In the genomic region with DNA sequence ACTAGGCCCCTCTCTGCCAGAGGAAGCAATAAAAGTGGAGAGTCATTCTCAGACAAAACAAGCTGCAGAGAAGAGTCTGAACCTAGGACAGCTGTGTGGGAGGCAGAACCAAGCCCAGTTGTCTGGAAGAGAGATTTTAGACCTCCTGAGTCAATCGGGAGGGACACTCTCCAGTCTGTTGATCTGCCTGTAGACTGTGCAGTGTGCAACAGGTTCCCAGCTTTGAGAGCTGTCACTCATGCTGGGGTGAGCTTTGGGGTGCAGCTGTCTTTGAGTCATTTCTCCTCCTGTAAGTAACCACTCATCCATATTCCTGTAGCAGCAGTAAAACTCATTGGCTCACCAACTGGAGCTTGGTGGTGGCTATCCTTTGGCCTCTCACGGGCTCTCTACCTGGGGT, we compare ENCODE assay signal across 24 mouse cellular contexts. TPM values are rescaled to one million over a fixed set of nuclear protein-coding genes. Genes with fewer than 3 reads are reported as not detected.
DNase-seq lines count a peak whose midpoint lies in the region; ATAC-seq and TF ChIP-seq lines count a peak whose summit lies in the region.
"Had no signal": no experiment of that assay in that cellular context is flagged by ENCODE, and none has a peak within 500 bp of the region (broad histone marks: within the 10 kb centered on the region; RNA-seq: fewer than 3 reads in every experiment).

No protein-coding gene starts in this region.

- no peaks in the 10 kb centered on the region for H3K9me3 ChIP-seq in heart, embryonic 10.5 days
- H3K9me3 ChIP-seq in kidney, postnatal 0 days (replicated peaks; ENCODE audit: low read length), result no peaks in the 10 kb centered on the region
- H3K9me3 ChIP-seq in limb, embryonic 14.5 days (ENCODE audit: control insufficient read depth, low read length), result no peaks in the 10 kb centered on the region
- H3K9me3 ChIP-seq in intestine, embryonic 15.5 days, result no peaks in the 10 kb centered on the region
- H3K9me3 ChIP-seq: embryonic facial prominence, embryonic 15.5 days; forebrain, embryonic 10.5 days; forebrain, embryonic 12.5 days had no signal

- ATAC-seq in kidney, postnatal 0 days (replicated peaks; ENCODE audit: low FRiP score, low read depth), result no peak
- ATAC-seq in limb, embryonic 14.5 days (ENCODE audit: low FRiP score, low read depth), result peak; percentile 53; the same call in 1 of the 2 replicates
- no peak for ATAC-seq in intestine, embryonic 15.5 days
- ATAC-seq: forebrain, embryonic 14.5 days; forebrain, embryonic 16.5 days had no signal

- H3K4me3 ChIP-seq in heart, embryonic 10.5 days, result no peak overlapping the region
- H3K4me3 ChIP-seq in kidney, postnatal 0 days (replicated peaks; ENCODE audit: low read depth, low read length), result no peak overlapping the region
- no peak overlapping the region for H3K4me3 ChIP-seq in limb, embryonic 14.5 days (replicated peaks; ENCODE audit: low read length)
- H3K4me3 ChIP-seq in intestine, embryonic 15.5 days (replicated peaks), result no peak overlapping the region
- H3K4me3 ChIP-seq: embryonic facial prominence, embryonic 12.5 days; embryonic facial prominence, embryonic 15.5 days; erythroblast, embryonic 14.5 days; forebrain, embryonic 10.5 days; forebrain, embryonic 12.5 days had no signal

- peak; percentile 37 for DNase-seq in heart, adult 11 months
- no peak for DNase-seq in heart, embryonic 10.5 days (ENCODE audit: low spot score)
- peak; percentile 3 for DNase-seq in kidney, postnatal 0 days (ENCODE audit: low spot score)
- DNase-seq in kidney, adult 8-10 months, result no peak
- DNase-seq in limb, embryonic 14.5 days (ENCODE audit: low spot score), result no peak
- DNase-seq: adrenal gland, adult 2 months; adrenal gland, postnatal 10 days; adrenal gland, postnatal 25 days; cerebellum, adult 11 months; cerebellum, adult 18-20 months; cerebellum, adult 8-10 months; cerebellum, adult 9-11 months; cerebellum, postnatal 14 days; cerebellum, postnatal 36 days; embryo, embryonic 11 days had no signal

- H3K4me1 ChIP-seq in heart, embryonic 10.5 days, result peaks cover 4% of the 10 kb centered on the region; the same call in 1 of the 2 replicates
- no peaks in the 10 kb centered on the region for H3K4me1 ChIP-seq in kidney, postnatal 0 days (replicated peaks; ENCODE audit: insufficient read depth, low read length)
- H3K4me1 ChIP-seq in limb, embryonic 14.5 days (ENCODE audit: control insufficient read depth, insufficient read depth, low read length), result no peaks in the 10 kb centered on the region
- H3K4me1 ChIP-seq in intestine, embryonic 15.5 days (replicated peaks), result no peaks in the 10 kb centered on the region
- H3K4me1 ChIP-seq: embryonic facial prominence, embryonic 12.5 days; embryonic facial prominence, embryonic 15.5 days had no signal

- H3K4me2 ChIP-seq in kidney, postnatal 0 days (ENCODE audit: low read length), result no peak overlapping the region
- H3K4me2 ChIP-seq in limb, embryonic 14.5 days (replicated peaks; ENCODE audit: low read depth, low read length, severe bottlenecking), result no peak overlapping the region
- no peak overlapping the region for H3K4me2 ChIP-seq in intestine, embryonic 15.5 days (replicated peaks)
- H3K4me2 ChIP-seq: embryonic facial prominence, embryonic 12.5 days; embryonic facial prominence, embryonic 15.5 days; forebrain, embryonic 12.5 days had no signal

- no peak overlapping the region for H3K27ac ChIP-seq in heart, embryonic 10.5 days
- no peak overlapping the region for H3K27ac ChIP-seq in kidney, postnatal 0 days
- H3K27ac ChIP-seq in limb, embryonic 14.5 days (replicated peaks; ENCODE audit: low read depth, low read length), result no peak overlapping the region
- no peak overlapping the region for H3K27ac ChIP-seq in intestine, embryonic 15.5 days
- H3K27ac ChIP-seq: embryonic facial prominence, embryonic 12.5 days; embryonic facial prominence, embryonic 15.5 days; forebrain, embryonic 10.5 days; forebrain, embryonic 12.5 days had no signal

- WGBS in heart, embryonic 10.5 days, result 75% methylated on average over 2 of the region's 2 CpGs
- WGBS in kidney, postnatal 0 days, result 55% methylated on average over 2 of the region's 2 CpGs
- WGBS in limb, embryonic 14.5 days, result 68% methylated on average over 2 of the region's 2 CpGs
- 88% methylated on average over 2 of the region's 2 CpGs for WGBS in intestine, embryonic 15.5 days

- no peaks in the 10 kb centered on the region for H3K36me3 ChIP-seq in heart, embryonic 10.5 days
- H3K36me3 ChIP-seq in kidney, postnatal 0 days (ENCODE audit: insufficient read depth, low read length), result no peaks in the 10 kb centered on the region
- no peaks in the 10 kb centered on the region for H3K36me3 ChIP-seq in limb, embryonic 14.5 days (ENCODE audit: control insufficient read depth, insufficient read depth, low read length)
- H3K36me3 ChIP-seq in intestine, embryonic 15.5 days, result no peaks in the 10 kb centered on the region
- H3K36me3 ChIP-seq: embryonic facial prominence, embryonic 12.5 days; embryonic facial prominence, embryonic 15.5 days; forebrain, embryonic 10.5 days; forebrain, embryonic 12.5 days had no signal

- H3K27me3 ChIP-seq in heart, embryonic 10.5 days (ENCODE audit: insufficient read depth, poor library complexity, severe bottlenecking), result no peaks in the 10 kb centered on the region
- H3K27me3 ChIP-seq in kidney, postnatal 0 days (ENCODE audit: insufficient read depth, low read length), result no peaks in the 10 kb centered on the region
- H3K27me3 ChIP-seq in limb, embryonic 14.5 days (ENCODE audit: control insufficient read depth, insufficient read depth, low read length), result no peaks in the 10 kb centered on the region
- H3K27me3 ChIP-seq in intestine, embryonic 15.5 days (replicated peaks), result no peaks in the 10 kb centered on the region
- H3K27me3 ChIP-seq: embryonic facial prominence, embryonic 12.5 days; embryonic facial prominence, embryonic 15.5 days; forebrain, embryonic 12.5 days had no signal

- no peak for TF ChIP-seq POLR2A in limb, embryonic 14.5 days (IDR thresholded peaks at IDR 0.05; ENCODE audit: borderline replicate concordance, extremely low read depth, insufficient read depth, insufficient read length)

- TF ChIP-seq CTCF in kidney, postnatal 0 days (IDR thresholded peaks at IDR 0.05; ENCODE audit: low read depth), result no peak

- H3K9ac ChIP-seq in kidney, postnatal 0 days (ENCODE audit: low read depth, low read length), result no peak overlapping the region
- H3K9ac ChIP-seq in limb, embryonic 14.5 days (ENCODE audit: low read depth, low read length, severe bottlenecking), result no peak overlapping the region
- no peak overlapping the region for H3K9ac ChIP-seq in intestine, embryonic 15.5 days
- H3K9ac ChIP-seq: embryonic facial prominence, embryonic 12.5 days; embryonic facial prominence, embryonic 15.5 days; forebrain, embryonic 12.5 days had no signal

RNA-seq across cellular contexts. Expression of gene Prokr2, which starts 33.2 kb away (rescaled TPM):
- 2.3 and 2.8 TPM in 2 replicates for polyA plus RNA-seq in heart, embryonic 10.5 days (2016; fragmentation: Nextera tagmentation; extraction: Ambion mirVana)
- 0.08 and 0.18 TPM in 2 replicates for polyA plus RNA-seq in kidney, postnatal 0 days (2015; fragmentation: Nextera tagmentation; extraction: Ambion mirVana)
- polyA plus RNA-seq in limb, embryonic 14.5 days (2012; rRNA removed), result 1.4 and 2.5 TPM in 2 replicates
- polyA plus RNA-seq in limb, embryonic 14.5 days (2014; fragmentation: Nextera tagmentation; extraction: Ambion mirVana), result 3.1 and 4.0 TPM in 2 replicates
- 0.21 and 0.34 TPM in 2 replicates for polyA plus RNA-seq in intestine, embryonic 15.5 days (2015; fragmentation: Nextera tagmentation; extraction: Ambion mirVana)
- polyA plus RNA-seq: adrenal gland, adult 2 months; C2C12; erythroblast, embryonic 14.5 days had no signal

Comparison
In these comparisons a context has a peak if more than half of its experiments do, and no peak if none do; other contexts are left out.
1. DNase-seq: peak in heart, adult 11 months (single experiment) and kidney, postnatal 0 days (single experiment); none in heart, embryonic 10.5 days (single experiment), kidney, adult 8-10 months (0 of 2) and limb, embryonic 14.5 days (single experiment).